ENCODE assay signal across 20 mouse cellular contexts in the genomic region with DNA sequence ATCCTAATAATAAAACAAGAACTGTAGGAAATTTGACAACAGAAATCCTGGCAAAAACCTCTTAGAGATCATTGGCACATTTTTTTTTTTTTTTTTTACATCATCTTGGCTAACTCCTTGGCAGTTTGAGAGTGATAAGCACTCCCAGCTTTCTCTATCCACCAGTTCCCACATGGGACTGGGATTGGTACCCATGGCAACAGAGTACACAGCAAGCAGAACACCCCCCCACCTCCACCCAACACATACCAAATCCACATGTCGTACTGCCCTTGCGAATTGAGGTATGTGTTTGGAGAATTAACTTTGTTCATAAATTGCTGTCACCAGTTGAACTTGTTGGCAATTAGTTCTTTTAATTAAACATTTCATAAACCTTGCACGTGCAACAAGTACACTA. TPM values are rescaled to one million over a fixed set of nuclear protein-coding genes. Genes with fewer than 3 reads are reported as not detected.
DNase-seq lines count a peak whose midpoint lies in the region; ATAC-seq and TF ChIP-seq lines count a peak whose summit lies in the region.
"Had no signal": no experiment of that assay in that cellular context is flagged by ENCODE, and none has a peak within 500 bp of the region (broad histone marks: within the 10 kb centered on the region; RNA-seq: fewer than 3 reads in every experiment).

No protein-coding gene starts in this region.

- no peaks in the 10 kb centered on the region for H3K27me3 ChIP-seq in embryonic facial prominence, embryonic 14.5 days (replicated peaks; ENCODE audit: control insufficient read depth, insufficient read depth, low read length)
- no peaks in the 10 kb centered on the region for H3K27me3 ChIP-seq in embryonic facial prominence, embryonic 10.5 days (replicated peaks; ENCODE audit: low read depth, poor library complexity, severe bottlenecking)
- no peaks in the 10 kb centered on the region for H3K27me3 ChIP-seq in heart, postnatal 0 days (ENCODE audit: control insufficient read depth, insufficient read depth, low read length)
- no peaks in the 10 kb centered on the region for H3K27me3 ChIP-seq in heart, embryonic 11.5 days (ENCODE audit: control insufficient read depth, insufficient read depth, low read length)
- H3K27me3 ChIP-seq in midbrain, embryonic 12.5 days = no peaks in the 10 kb centered on the region
- H3K27me3 ChIP-seq in midbrain, embryonic 16.5 days (ENCODE audit: control insufficient read depth, insufficient read depth, low read depth, low read length) = no peaks in the 10 kb centered on the region
- no peaks in the 10 kb centered on the region for H3K27me3 ChIP-seq in midbrain, embryonic 15.5 days (replicated peaks)
- H3K27me3 ChIP-seq: embryonic facial prominence, embryonic 15.5 days; limb, embryonic 13.5 days; liver, embryonic 13.5 days; lung, embryonic 15.5 days had no signal

- no peak for TF ChIP-seq EP300 in heart, postnatal 0 days (IDR thresholded peaks at IDR 0.05; ENCODE audit: low read depth)

- no peak overlapping the region for H3K4me3 ChIP-seq in embryonic facial prominence, embryonic 14.5 days (ENCODE audit: low read depth, low read length)
- no peak overlapping the region for H3K4me3 ChIP-seq in embryonic facial prominence, embryonic 10.5 days
- H3K4me3 ChIP-seq in heart, postnatal 0 days (ENCODE audit: low read depth, low read length) = no peak overlapping the region
- H3K4me3 ChIP-seq in heart, embryonic 11.5 days (ENCODE audit: low read depth, low read length) = no peak overlapping the region
- H3K4me3 ChIP-seq in midbrain, embryonic 12.5 days = no peak overlapping the region
- H3K4me3 ChIP-seq in midbrain, embryonic 16.5 days (ENCODE audit: low read depth, low read length) = no peak overlapping the region
- no peak overlapping the region for H3K4me3 ChIP-seq in midbrain, embryonic 15.5 days
- H3K4me3 ChIP-seq: embryonic facial prominence, embryonic 15.5 days; limb, embryonic 13.5 days; liver, embryonic 13.5 days; lung, embryonic 15.5 days had no signal

- no peak for DNase-seq in embryonic facial prominence, embryonic 14.5 days (ENCODE audit: low spot score)
- no peak for DNase-seq in embryonic facial prominence, embryonic 10.5 days (ENCODE audit: low spot score)
- DNase-seq in heart, postnatal 0 days (ENCODE audit: low spot score) = peak; percentile 42
- DNase-seq: adrenal gland, postnatal 10 days; cerebellum, postnatal 14 days; heart, postnatal 14 days; kidney, postnatal 4 days; liver, embryonic 13.5 days had no signal

- ATAC-seq in embryonic facial prominence, embryonic 14.5 days (ENCODE audit: low read depth) = 0 out of 2 replicates have a peak, but pooled peaks have one; percentile 58
- ATAC-seq in heart, postnatal 0 days (ENCODE audit: insufficient read depth, low read depth) = no peak
- ATAC-seq in heart, embryonic 11.5 days (replicated peaks; ENCODE audit: insufficient number of reproducible peaks, low FRiP score, low TSS enrichment) = no peak
- peak; percentile 72; the same call in 1 of the 2 replicates for ATAC-seq in midbrain, embryonic 12.5 days (ENCODE audit: low FRiP score, low read depth)
- ATAC-seq in midbrain, embryonic 16.5 days = no peak; the same call in 1 of the 2 replicates
- 0 out of 2 replicates have a peak, but pooled peaks have one; percentile 62 for ATAC-seq in midbrain, embryonic 15.5 days (replicated peaks)
- ATAC-seq in frontal cortex, adult (ENCODE audit: low TSS enrichment) = no peak
- ATAC-seq: activated CD4-positive, CD25-positive, alpha-beta regulatory T cell, adult 4 months; intestine, embryonic 16.5 days had no signal

- H3K4me1 ChIP-seq in embryonic facial prominence, embryonic 14.5 days (ENCODE audit: control insufficient read depth, insufficient read depth, low read length) = peaks cover 9% of the 10 kb centered on the region; the same call in 1 of the 2 replicates
- H3K4me1 ChIP-seq in embryonic facial prominence, embryonic 10.5 days = peaks cover 6% of the 10 kb centered on the region; the same call in 1 of the 2 replicates
- 0 out of 2 replicates have a peak, but pooled peaks cover 13% of the 10 kb centered on the region for H3K4me1 ChIP-seq in heart, postnatal 0 days (ENCODE audit: control insufficient read depth, insufficient read depth)
- peaks cover 8% of the 10 kb centered on the region; the same call in 1 of the 2 replicates for H3K4me1 ChIP-seq in heart, embryonic 11.5 days (ENCODE audit: control insufficient read depth, insufficient read depth, low read length)
- no peaks in the 10 kb centered on the region; the same call in 1 of the 2 replicates for H3K4me1 ChIP-seq in midbrain, embryonic 12.5 days
- H3K4me1 ChIP-seq in midbrain, embryonic 16.5 days (ENCODE audit: control insufficient read depth, insufficient read depth, low read length) = peaks cover 14% of the 10 kb centered on the region
- H3K4me1 ChIP-seq in midbrain, embryonic 15.5 days = peaks cover 16% of the 10 kb centered on the region
- H3K4me1 ChIP-seq: liver, embryonic 13.5 days had no signal

- H3K27ac ChIP-seq in embryonic facial prominence, embryonic 14.5 days (replicated peaks; ENCODE audit: low read depth, low read length) = no peak overlapping the region
- no peak overlapping the region for H3K27ac ChIP-seq in embryonic facial prominence, embryonic 10.5 days (replicated peaks)
- no peak overlapping the region for H3K27ac ChIP-seq in heart, postnatal 0 days (ENCODE audit: low read depth)
- H3K27ac ChIP-seq in heart, embryonic 11.5 days (ENCODE audit: low read depth, low read length) = no peak overlapping the region
- H3K27ac ChIP-seq in midbrain, embryonic 12.5 days (replicated peaks) = no peak overlapping the region
- no peak overlapping the region for H3K27ac ChIP-seq in midbrain, embryonic 16.5 days (ENCODE audit: low read length)
- H3K27ac ChIP-seq in midbrain, embryonic 15.5 days = no peak overlapping the region
- H3K27ac ChIP-seq: embryonic facial prominence, embryonic 15.5 days; hindbrain, embryonic 14.5 days; limb, embryonic 13.5 days; liver, embryonic 13.5 days; stomach, postnatal 0 days had no signal

- no peaks in the 10 kb centered on the region for H3K9me3 ChIP-seq in embryonic facial prominence, embryonic 14.5 days (ENCODE audit: control insufficient read depth, low read length)
- no peaks in the 10 kb centered on the region for H3K9me3 ChIP-seq in embryonic facial prominence, embryonic 10.5 days
- no peaks in the 10 kb centered on the region for H3K9me3 ChIP-seq in heart, postnatal 0 days (replicated peaks; ENCODE audit: control insufficient read depth, low read length)
- no peaks in the 10 kb centered on the region for H3K9me3 ChIP-seq in heart, embryonic 11.5 days (replicated peaks; ENCODE audit: control insufficient read depth, low read length)
- H3K9me3 ChIP-seq in midbrain, embryonic 12.5 days = no peaks in the 10 kb centered on the region
- no peaks in the 10 kb centered on the region for H3K9me3 ChIP-seq in midbrain, embryonic 16.5 days (replicated peaks; ENCODE audit: control insufficient read depth, low read length, poor library complexity, severe bottlenecking)
- no peaks in the 10 kb centered on the region for H3K9me3 ChIP-seq in midbrain, embryonic 15.5 days
- H3K9me3 ChIP-seq: embryonic facial prominence, embryonic 15.5 days; limb, embryonic 13.5 days; liver, embryonic 13.5 days; lung, embryonic 15.5 days had no signal

- no peak for TF ChIP-seq CTCF in heart, postnatal 0 days (IDR thresholded peaks at IDR 0.05; ENCODE audit: low read depth)

- no peak overlapping the region for H3K9ac ChIP-seq in embryonic facial prominence, embryonic 14.5 days (ENCODE audit: low read depth, low read length)
- no peak overlapping the region for H3K9ac ChIP-seq in heart, postnatal 0 days (replicated peaks; ENCODE audit: low read depth, low read length)
- H3K9ac ChIP-seq in heart, embryonic 11.5 days (ENCODE audit: low read depth, low read length) = no peak overlapping the region
- H3K9ac ChIP-seq in midbrain, embryonic 12.5 days (replicated peaks) = no peak overlapping the region
- H3K9ac ChIP-seq in midbrain, embryonic 16.5 days (ENCODE audit: low read depth, low read length) = no peak overlapping the region
- no peak overlapping the region for H3K9ac ChIP-seq in midbrain, embryonic 15.5 days
- H3K9ac ChIP-seq: embryonic facial prominence, embryonic 15.5 days; hindbrain, embryonic 14.5 days; limb, embryonic 13.5 days; liver, embryonic 13.5 days; lung, embryonic 15.5 days had no signal

- H3K36me3 ChIP-seq in embryonic facial prominence, embryonic 14.5 days (ENCODE audit: control insufficient read depth, insufficient read depth, low read length) = no peaks in the 10 kb centered on the region
- peaks cover 4% of the 10 kb centered on the region for H3K36me3 ChIP-seq in embryonic facial prominence, embryonic 10.5 days (replicated peaks)
- no peaks in the 10 kb centered on the region for H3K36me3 ChIP-seq in heart, postnatal 0 days (replicated peaks; ENCODE audit: control insufficient read depth, insufficient read depth, low read length)
- no peaks in the 10 kb centered on the region for H3K36me3 ChIP-seq in heart, embryonic 11.5 days (ENCODE audit: control insufficient read depth, insufficient read depth, low read length)
- H3K36me3 ChIP-seq in midbrain, embryonic 12.5 days = no peaks in the 10 kb centered on the region
- H3K36me3 ChIP-seq in midbrain, embryonic 16.5 days (ENCODE audit: control insufficient read depth, insufficient read depth, low read length) = no peaks in the 10 kb centered on the region
- H3K36me3 ChIP-seq in midbrain, embryonic 15.5 days (replicated peaks) = no peaks in the 10 kb centered on the region
- H3K36me3 ChIP-seq: liver, embryonic 13.5 days; lung, embryonic 15.5 days had no signal

- WGBS in embryonic facial prominence, embryonic 14.5 days = 73% methylated on average over 3 of the region's 3 CpGs
- 86% methylated on average over 3 of the region's 3 CpGs for WGBS in embryonic facial prominence, embryonic 10.5 days
- WGBS in heart, postnatal 0 days = 57% methylated on average over 3 of the region's 3 CpGs
- WGBS in heart, embryonic 11.5 days (ENCODE audit: insufficient replicate concordance) = 70% methylated on average over 3 of the region's 3 CpGs
- WGBS in midbrain, embryonic 12.5 days = 75% methylated on average over 3 of the region's 3 CpGs
- WGBS in midbrain, embryonic 16.5 days = 68% methylated on average over 3 of the region's 3 CpGs
- 60% methylated on average over 3 of the region's 3 CpGs for WGBS in midbrain, embryonic 15.5 days

- no peak overlapping the region for H3K4me2 ChIP-seq in embryonic facial prominence, embryonic 14.5 days (ENCODE audit: low read depth, low read length)
- no peak overlapping the region for H3K4me2 ChIP-seq in heart, postnatal 0 days (ENCODE audit: low read depth, low read length)
- H3K4me2 ChIP-seq in heart, embryonic 11.5 days = no peak overlapping the region
- no peak overlapping the region for H3K4me2 ChIP-seq in midbrain, embryonic 12.5 days (replicated peaks)
- H3K4me2 ChIP-seq in midbrain, embryonic 16.5 days (ENCODE audit: low read length) = no peak overlapping the region
- H3K4me2 ChIP-seq in midbrain, embryonic 15.5 days = no peak overlapping the region
- H3K4me2 ChIP-seq: embryonic facial prominence, embryonic 15.5 days; hindbrain, embryonic 14.5 days; limb, embryonic 13.5 days; liver, embryonic 13.5 days; lung, embryonic 15.5 days had no signal

RNA-seq across cellular contexts. Expression of gene Fam171a1, which starts 37.3 kb away (rescaled TPM):
- 31.2 and 37.0 TPM in 2 replicates for polyA plus RNA-seq in embryonic facial prominence, embryonic 14.5 days (2014; fragmentation: Nextera tagmentation; extraction: Ambion mirVana)
- polyA plus RNA-seq in embryonic facial prominence, embryonic 10.5 days (2016; fragmentation: Nextera tagmentation; extraction: Ambion mirVana) = 38.9 and 39.5 TPM in 2 replicates
- total RNA-seq in heart, postnatal 0 days (2014; rRNA removed; ENCODE audit: low replicate concordance) = 28.1 and 31.1 TPM in 2 replicates
- 14.8 and 15.4 TPM in 2 replicates for polyA plus RNA-seq in heart, postnatal 0 days (2015; fragmentation: Nextera tagmentation; extraction: Ambion mirVana)
- polyA plus RNA-seq in heart, embryonic 11.5 days (2014; fragmentation: Nextera tagmentation; extraction: Ambion mirVana) = 27.4 and 35.1 TPM in 2 replicates
- 51.8 and 54.4 TPM in 2 replicates for polyA plus RNA-seq in midbrain, embryonic 12.5 days (2016; fragmentation: Nextera tagmentation; extraction: Ambion mirVana)
- 44.0 and 48.0 TPM in 2 replicates for polyA plus RNA-seq in midbrain, embryonic 16.5 days (2015; fragmentation: Nextera tagmentation; extraction: Ambion mirVana)
- polyA plus RNA-seq in midbrain, embryonic 15.5 days (2015; fragmentation: Nextera tagmentation; extraction: Ambion mirVana) = 48.3 and 49.8 TPM in 2 replicates
- polyA plus RNA-seq: activated CD4-positive, CD25-positive, alpha-beta regulatory T cell, adult 4 months had no signal

Comparison
In these comparisons a context has a peak if more than half of its experiments do, and no peak if none do; other contexts are left out.
1. ATAC-seq: peak in embryonic facial prominence, embryonic 14.5 days (single experiment), midbrain, embryonic 12.5 days (single experiment) and midbrain, embryonic 15.5 days (single experiment); none in heart, postnatal 0 days (single experiment), heart, embryonic 11.5 days (single experiment), midbrain, embryonic 16.5 days (single experiment) and frontal cortex, adult (single experiment).